Mouse (Mus musculus) ES-Bruce4 (cell line): ENCODE measurements at regions not wholly inside any gene's neighbourhood (a gene's known extent, or its start where the extent isn't known, plus 50 kb on each side); places are given as distances from the start of the nearest gene placed in this dataset.

Experiments
- CTCF ChIP-seq: IDR thresholded peaks from one replicate; pipeline ENCODE4 v1.8.1; 2011; ENCODE audit warnings: low read depth, low read length
- POLR2A ChIP-seq: IDR thresholded peaks from one replicate; pipeline ENCODE4 v1.8.1; 2011; ENCODE audit warnings: low read length; ENCODE audit not compliant: insufficient read depth

DNA sequence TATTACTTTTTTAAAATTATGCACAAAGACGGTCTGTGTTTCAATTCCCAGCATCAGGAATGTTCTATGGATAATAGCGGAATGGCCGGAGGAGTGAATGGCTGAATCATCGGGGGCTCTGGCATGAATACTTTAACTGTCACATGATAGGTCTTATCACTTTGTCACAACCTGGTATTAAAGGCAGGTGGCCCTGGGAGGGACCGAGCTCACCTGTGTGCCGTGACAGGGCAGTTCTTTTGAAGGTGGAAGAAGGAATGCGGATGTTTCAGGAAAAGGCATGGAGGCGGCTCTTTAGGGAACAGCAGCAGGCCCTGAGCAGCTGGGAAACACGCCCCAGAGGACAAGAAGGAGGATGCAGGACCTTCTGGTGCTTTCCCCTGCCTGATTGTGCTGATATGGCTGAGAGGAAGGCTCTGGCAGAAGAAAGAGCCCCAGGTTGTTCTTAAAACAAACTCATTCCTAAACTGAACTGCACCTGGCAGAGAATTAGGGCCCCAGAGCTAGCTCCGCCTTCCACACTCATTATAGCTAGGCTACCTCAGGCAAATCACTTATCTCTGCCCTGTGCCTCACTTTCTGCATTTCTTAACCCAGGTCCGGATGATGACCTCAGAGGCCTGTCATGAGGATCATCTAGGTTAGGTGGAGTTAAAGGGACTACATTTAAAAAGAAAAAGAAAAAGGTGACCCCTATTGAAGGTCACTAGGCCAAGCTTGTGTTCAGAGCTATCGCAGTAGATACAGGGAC lies 184.8 kb upstream of the Bcor start:
- TF ChIP-seq CTCF (no peak), POLR2A (no peak)
